8 mouse cellular contexts compared by ENCODE assay signal in the genomic region with DNA sequence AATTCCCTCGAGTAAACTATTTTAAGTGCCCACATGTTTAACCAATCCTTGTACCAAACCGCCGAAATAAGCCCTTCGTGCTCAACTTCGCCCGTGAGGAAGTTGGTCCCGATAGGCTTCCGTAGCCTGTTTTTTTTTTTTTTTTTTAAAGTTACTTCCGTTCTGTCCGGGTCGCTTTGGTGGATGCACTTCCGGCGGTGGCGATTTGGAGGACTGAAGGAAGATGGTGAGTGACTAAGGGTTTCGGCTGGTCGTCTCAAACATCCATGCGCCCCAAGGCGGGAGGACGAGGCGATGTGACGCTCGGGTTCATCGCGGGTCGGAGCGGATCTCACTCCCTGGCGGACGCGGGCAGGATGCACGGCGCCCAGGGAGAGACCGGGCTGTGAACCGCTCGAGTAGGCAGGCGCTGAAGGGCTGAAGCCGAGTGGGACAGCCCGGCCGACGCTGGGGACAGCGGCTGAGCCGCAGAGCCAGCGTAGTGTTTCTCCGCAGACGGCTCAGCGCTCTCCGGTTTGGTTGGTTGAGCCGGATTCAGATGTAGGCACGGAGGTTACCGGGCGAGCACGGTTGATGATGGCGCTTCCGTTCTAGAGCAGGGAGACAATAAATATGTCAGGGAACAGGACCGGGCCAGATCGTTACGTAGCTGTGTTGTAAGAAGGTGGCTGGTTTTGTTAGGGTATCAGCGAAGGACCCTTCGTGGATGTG. TPM values are rescaled to one million over a fixed set of nuclear protein-coding genes. Genes with fewer than 3 reads are reported as not detected.
A peak's percentile ranks its signal among the peaks of the same experiment; 100 is the strongest.
DNase-seq lines count a peak whose midpoint lies in the region; ATAC-seq and TF ChIP-seq lines count a peak whose summit lies in the region.

Gene Psmc1, plus strand, starts transcription at position 169 of the 711 bp plus-strand sequence.

- ATAC-seq in forebrain, embryonic 16.5 days: peak; percentile 79
- peak; percentile 64; the same call in 1 of the 2 replicates for ATAC-seq in lung, embryonic 15.5 days (ENCODE audit: borderline replicate concordance, extremely low read depth, low FRiP score, low TSS enrichment)

- intact Hi-C loops in heart, postnatal 36 days (cut with DNase I): loop anchor here (2.0 to 5.0 kb wide), 2 partner anchors 145 to 1013 kb away; partner anchors contain the start of gene Kcnk13

- peak within 1 kb of the TSS; percentile 72 for H3K27ac ChIP-seq in MEL (ENCODE audit: control insufficient read depth, low read depth, low read length)
- H3K27ac ChIP-seq in forebrain, embryonic 16.5 days (ENCODE audit: low read length): peak within 1 kb of the TSS; percentile 89
- peak within 1 kb of the TSS; percentile 96 for H3K27ac ChIP-seq in layer of hippocampus, adult 2 months
- H3K27ac ChIP-seq in lung, embryonic 15.5 days: peak within 1 kb of the TSS; percentile 87

- H3K4me3 ChIP-seq in MEL (ENCODE audit: control insufficient read depth in 1 of 2, insufficient read depth in 1 of 2, low read depth in 2 of 2, low read length in 2 of 2): peak within 1 kb of the TSS; percentile 84 to 98
- H3K4me3 ChIP-seq in forebrain, embryonic 16.5 days (replicated peaks; ENCODE audit: low read length): peak within 1 kb of the TSS; percentile 97
- H3K4me3 ChIP-seq in layer of hippocampus, adult 2 months: peak within 1 kb of the TSS; percentile 68
- H3K4me3 ChIP-seq in lung, embryonic 15.5 days: peak within 1 kb of the TSS; percentile 93

- WGBS in forebrain, embryonic 16.5 days: 0% methylated on average over 58 of the region's 58 CpGs
- WGBS in lung, embryonic 15.5 days: under 1% methylated on average over 58 of the region's 58 CpGs

- H3K4me1 ChIP-seq in MEL (ENCODE audit: control insufficient read depth in 1 of 2, insufficient read depth in 2 of 2, low read length in 2 of 2): peaks cover 0 to 23% of the 10 kb centered on the region in 2 experiments; a peak in 2 of 4 replicates
- H3K4me1 ChIP-seq in forebrain, embryonic 16.5 days (replicated peaks; ENCODE audit: control insufficient read depth, insufficient read depth, low read length): peaks cover 15% of the 10 kb centered on the region
- H3K4me1 ChIP-seq in lung, embryonic 15.5 days: peaks cover 24% of the 10 kb centered on the region

- peak in 1 of 2 experiments; percentile 55; a peak in 1 of 4 replicates for TF ChIP-seq EP300 in MEL (IDR thresholded peaks at IDR 0.05; ENCODE audit: low read depth in 1 of 2, low read length in 2 of 2)

- no peak for TF ChIP-seq RAD21 in MEL (IDR thresholded peaks at IDR 0.05; ENCODE audit: low read depth, low read length)

- no peaks in the 10 kb centered on the region for H3K9me3 ChIP-seq in MEL (replicated peaks; ENCODE audit: insufficient read depth, low read length)
- no peaks in the 10 kb centered on the region for H3K9me3 ChIP-seq in forebrain, embryonic 16.5 days (ENCODE audit: control insufficient read depth, low read length)
- H3K9me3 ChIP-seq in lung, embryonic 15.5 days: no peaks in the 10 kb centered on the region

- H3K36me3 ChIP-seq in MEL (ENCODE audit: control insufficient read depth in 1 of 2, insufficient read depth in 2 of 2, low read length in 2 of 2): peaks cover 11 to 17% of the 10 kb centered on the region in 2 experiments
- peaks cover 15% of the 10 kb centered on the region for H3K36me3 ChIP-seq in forebrain, embryonic 16.5 days (ENCODE audit: control insufficient read depth, insufficient read depth)
- peaks cover 24% of the 10 kb centered on the region for H3K36me3 ChIP-seq in lung, embryonic 15.5 days

- H3K4me2 ChIP-seq in forebrain, embryonic 16.5 days (ENCODE audit: low read length): peak within 1 kb of the TSS; percentile 76
- H3K4me2 ChIP-seq in lung, embryonic 15.5 days: peak within 1 kb of the TSS; percentile 77

- peak; percentile 96 for DNase-seq in MEL (ENCODE audit: low read depth, low spot score)
- DNase-seq in cerebellum, adult 18-20 months: peak; percentile 72 to 81
- DNase-seq in heart, postnatal 36 days: peak; percentile 72 to 79
- DNase-seq in layer of hippocampus, adult 2 months (ENCODE audit: low spot score in 2 of 2): peak; percentile 72 to 74
- peak; percentile 61 for DNase-seq in ovary, adult 18-20 months (ENCODE audit: low spot score)
- peak; percentile 92 for DNase-seq in thymus, postnatal 0 days (ENCODE audit: low spot score)

- H3K9ac ChIP-seq in MEL (ENCODE audit: control insufficient read depth, low read depth, low read length, poor library complexity, severe bottlenecking): peak within 1 kb of the TSS; percentile 94
- H3K9ac ChIP-seq in forebrain, embryonic 16.5 days (replicated peaks; ENCODE audit: low read depth, low read length): peak within 1 kb of the TSS; percentile 95
- H3K9ac ChIP-seq in lung, embryonic 15.5 days: peak within 1 kb of the TSS; percentile 95

- TF ChIP-seq POLR2A in MEL (IDR thresholded peaks at IDR 0.05; ENCODE audit: control insufficient read depth in 1 of 2, insufficient read depth in 1 of 2, low read depth in 1 of 2, low read length in 2 of 2, poor library complexity in 1 of 2): peak; percentile 63 to 88; a peak in 3 of 4 replicates

- TF ChIP-seq CTCF in MEL (IDR thresholded peaks at IDR 0.05 in 2 of 3, conservative IDR thresholded peaks at IDR 0.05 in 1 of 3; ENCODE audit: control insufficient read depth in 1 of 3, insufficient read depth in 1 of 3, low read depth in 2 of 3, low read length in 3 of 3, poor library complexity in 1 of 3, severe bottlenecking in 1 of 3): no peak
- TF ChIP-seq CTCF in layer of hippocampus, adult 2 months (conservative IDR thresholded peaks at IDR 0.05): 0 out of 2 replicates have a peak, but pooled peaks have one; percentile 21

- H3K79me2 ChIP-seq in MEL (ENCODE audit: control insufficient read depth, insufficient read depth, low read length, poor library complexity): peaks cover 17% of the 10 kb centered on the region

- no peaks in the 10 kb centered on the region for H3K27me3 ChIP-seq in MEL (ENCODE audit: control insufficient read depth in 1 of 2, insufficient read depth in 2 of 2, low read length in 2 of 2)
- 0 out of 2 replicates have a peak, but pooled peaks cover 2% of the 10 kb centered on the region for H3K27me3 ChIP-seq in forebrain, embryonic 16.5 days (replicated peaks; ENCODE audit: control insufficient read depth, insufficient read depth, low read length)
- H3K27me3 ChIP-seq in lung, embryonic 15.5 days: no peaks in the 10 kb centered on the region

TF ChIP-seq in MEL, 35 proteins besides CTCF, POLR2A, EP300 and RAD21 (continues in another document):
- TF ChIP-seq JUND (IDR thresholded peaks at IDR 0.05; ENCODE audit: low read depth, low read length): no peak
- TF ChIP-seq NRF1 (IDR thresholded peaks at IDR 0.05; ENCODE audit: insufficient read depth, low read depth, low read length, poor library complexity, severe bottlenecking): no peak
- peak; percentile 76 for TF ChIP-seq TCF12 (IDR thresholded peaks at IDR 0.05; ENCODE audit: low read depth, low read length)
- peak; percentile 96 for TF ChIP-seq HCFC1 (IDR thresholded peaks at IDR 0.05; ENCODE audit: low read depth, low read length)
- TF ChIP-seq ELF1 (IDR thresholded peaks at IDR 0.05; ENCODE audit: low read depth, low read length): peak; percentile 87
- no peak for TF ChIP-seq SMC3 (IDR thresholded peaks at IDR 0.05; ENCODE audit: low read depth, low read length)
- TF ChIP-seq GATA1 (IDR thresholded peaks at IDR 0.05; ENCODE audit: low read depth, low read length): no peak
- TF ChIP-seq RCOR1 (IDR thresholded peaks at IDR 0.05; ENCODE audit: low read depth, low read length): peak; percentile 56; the same call in 1 of the 2 replicates
- TF ChIP-seq NELFE (IDR thresholded peaks at IDR 0.05; ENCODE audit: low read depth, low read length): peak; percentile 95
- peak; percentile 80; the same call in 1 of the 2 replicates for TF ChIP-seq ZKSCAN1 (IDR thresholded peaks at IDR 0.05; ENCODE audit: low read depth, low read length)
- no peak for TF ChIP-seq TAL1 (IDR thresholded peaks at IDR 0.05; ENCODE audit: low read length)
- TF ChIP-seq BHLHE40 (IDR thresholded peaks at IDR 0.05; ENCODE audit: borderline replicate concordance, low read depth, low read length): no peak
- 0 out of 2 replicates have a peak, but pooled peaks have one; percentile 51 for TF ChIP-seq UBTF (IDR thresholded peaks at IDR 0.05; ENCODE audit: borderline replicate concordance, insufficient read depth, low read depth, low read length)
- TF ChIP-seq ZC3H11A (IDR thresholded peaks at IDR 0.05; ENCODE audit: low read depth, low read length): no peak
- TF ChIP-seq MYC (IDR thresholded peaks at IDR 0.05; ENCODE audit: low read depth, low read length): peak; percentile 94
- TF ChIP-seq MEF2A (IDR thresholded peaks at IDR 0.05; ENCODE audit: extremely low read depth, insufficient replicate concordance, low read depth, low read length, poor library complexity, severe bottlenecking): no peak
- peak; percentile 100 for TF ChIP-seq ZNF384 (IDR thresholded peaks at IDR 0.05; ENCODE audit: low read depth, low read length)
- TF ChIP-seq USF1 (IDR thresholded peaks at IDR 0.05; ENCODE audit: low read depth, low read length): no peak
- TF ChIP-seq MAZ (IDR thresholded peaks at IDR 0.05; ENCODE audit: low read depth, low read length): peak; percentile 58; the same call in 1 of the 2 replicates
- no peak for TF ChIP-seq MAFK (IDR thresholded peaks at IDR 0.05; ENCODE audit: borderline replicate concordance, low read depth, low read length)
- peak; percentile 93 for TF ChIP-seq MAX (IDR thresholded peaks at IDR 0.05; ENCODE audit: low read length)
- TF ChIP-seq TBP (IDR thresholded peaks at IDR 0.05; ENCODE audit: low read depth, low read length): peak; percentile 93
- TF ChIP-seq MXI1 (IDR thresholded peaks at IDR 0.05; ENCODE audit: low read depth, low read length): peak; percentile 84
- peak; percentile 69; the same call in 1 of the 2 replicates for TF ChIP-seq ETS1 (IDR thresholded peaks at IDR 0.05; ENCODE audit: low read depth, low read length)
- TF ChIP-seq USF2 (IDR thresholded peaks at IDR 0.05; ENCODE audit: borderline replicate concordance in 1 of 2, insufficient read depth in 1 of 2, low read depth in 1 of 2, low read length in 2 of 2): no peak
- TF ChIP-seq SIN3A (IDR thresholded peaks at IDR 0.05; ENCODE audit: low read length): peak; percentile 96
- TF ChIP-seq CHD1 (IDR thresholded peaks at IDR 0.05; ENCODE audit: low read depth, low read length): no peak

RNA-seq across cellular contexts. Expression of gene Psmc1, which starts in this region (rescaled TPM):
- 322 and 353 TPM in 2 replicates for total RNA-seq in MEL (2012; rRNA removed)
- 100 to 1,000 TPM in 1 of 2 experiments, not detected in 1; 501 TPM for polyA plus RNA-seq in MEL (2012; ENCODE audit: insufficient read depth in 1 of 2, insufficient read length in 2 of 2, low read depth in 1 of 2, low replicate concordance in 2 of 2, missing spikeins in 1 of 2)
- polyA plus RNA-seq in forebrain, embryonic 16.5 days (2015; fragmentation: Nextera tagmentation; extraction: Ambion mirVana): 275 and 276 TPM in 2 replicates
- 100 to 1,000 TPM; 129 to 147 TPM for total RNA-seq in heart, postnatal 36 days (2021)
- 100 to 1,000 TPM; 185 to 207 TPM for total RNA-seq in layer of hippocampus, adult 2 months (2021)
- polyA plus RNA-seq in lung, embryonic 15.5 days (2015; fragmentation: Nextera tagmentation; extraction: Ambion mirVana): 287 and 294 TPM in 2 replicates
- 277 and 292 TPM in 2 replicates for polyA plus RNA-seq in thymus, postnatal 0 days (2015; fragmentation: Nextera tagmentation; extraction: Ambion mirVana)

Comparison
In these comparisons a context has a peak if more than half of its experiments do, and no peak if none do; other contexts are left out.
1. Peak in every context shown above with its lines: DNase-seq, ATAC-seq, H3K4me3 ChIP-seq and H3K27ac ChIP-seq.